In the genomic region with DNA sequence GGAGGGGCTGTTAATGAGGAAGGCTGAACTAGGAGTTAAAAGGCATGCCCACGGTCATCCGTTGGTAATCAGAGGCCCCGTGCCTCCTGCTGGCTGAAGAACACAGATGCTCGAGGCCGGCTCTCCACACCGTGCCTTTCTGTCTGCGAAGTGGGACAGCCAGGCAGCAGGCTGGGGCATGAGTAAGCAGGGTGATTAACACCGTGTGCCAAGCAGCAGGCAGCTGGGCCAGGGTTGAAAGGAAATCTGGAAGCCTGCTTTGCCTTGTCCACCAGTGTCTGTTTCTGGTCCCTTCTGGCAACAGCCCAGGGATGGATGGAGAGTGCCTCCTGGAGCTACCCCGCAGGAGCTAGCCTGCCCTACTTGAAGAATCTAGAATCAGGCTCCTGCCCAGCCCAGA, we compare ENCODE assay signal across 8 mouse cellular contexts.
A peak's percentile ranks its signal among the peaks of the same experiment; 100 is the strongest.
DNase-seq lines count a peak whose midpoint lies in the region; ATAC-seq lines count a peak whose summit lies in the region.

No protein-coding gene starts in this region.

- H3K27ac ChIP-seq in midbrain, embryonic 13.5 days = peak overlapping the region; percentile 67

- WGBS in midbrain, embryonic 13.5 days = 21% methylated on average over 9 of the region's 9 CpGs

- peaks cover 76% of the 10 kb centered on the region for H3K4me1 ChIP-seq in midbrain, embryonic 13.5 days (replicated peaks)

- H3K36me3 ChIP-seq in midbrain, embryonic 13.5 days = no peaks in the 10 kb centered on the region

- H3K4me3 ChIP-seq in midbrain, embryonic 13.5 days (replicated peaks) = no peak overlapping the region

- ATAC-seq in midbrain, embryonic 13.5 days = peak; percentile 72

- H3K4me2 ChIP-seq in midbrain, embryonic 13.5 days (replicated peaks) = no peak overlapping the region

- no peak overlapping the region for H3K9ac ChIP-seq in midbrain, embryonic 13.5 days (replicated peaks)

- peak; percentile 81 for DNase-seq in adrenal gland, adult 2 months
- DNase-seq in adrenal gland, postnatal 4 days (ENCODE audit: low spot score in 2 of 2) = no peak
- peak; percentile 79 for DNase-seq in cerebellum, adult 11-12 months
- peak; percentile 7 to 28 for DNase-seq in frontal cortex, postnatal 14 days (ENCODE audit: low spot score in 2 of 2)
- no peak for DNase-seq in thymus, postnatal 25 days
- DNase-seq in embryo, embryonic 10 days (ENCODE audit: low spot score) = no peak
- DNase-seq in gastrocnemius, adult 18-20 months (ENCODE audit: low spot score) = no peak

- no peaks in the 10 kb centered on the region for H3K27me3 ChIP-seq in midbrain, embryonic 13.5 days

- 0 out of 2 replicates have a peak, but pooled peaks cover 3% of the 10 kb centered on the region for H3K9me3 ChIP-seq in midbrain, embryonic 13.5 days

Comparison
In these comparisons a context has a peak if more than half of its experiments do, and no peak if none do; other contexts are left out.
1. DNase-seq: peak in adrenal gland, adult 2 months (single experiment), cerebellum, adult 11-12 months (single experiment) and frontal cortex, postnatal 14 days (2 of 2); none in adrenal gland, postnatal 4 days (0 of 2), thymus, postnatal 25 days (single experiment), embryo, embryonic 10 days (single experiment) and gastrocnemius, adult 18-20 months (single experiment).